Comparison of ENCODE assay signal across 7 mouse cellular contexts in the genomic region with DNA sequence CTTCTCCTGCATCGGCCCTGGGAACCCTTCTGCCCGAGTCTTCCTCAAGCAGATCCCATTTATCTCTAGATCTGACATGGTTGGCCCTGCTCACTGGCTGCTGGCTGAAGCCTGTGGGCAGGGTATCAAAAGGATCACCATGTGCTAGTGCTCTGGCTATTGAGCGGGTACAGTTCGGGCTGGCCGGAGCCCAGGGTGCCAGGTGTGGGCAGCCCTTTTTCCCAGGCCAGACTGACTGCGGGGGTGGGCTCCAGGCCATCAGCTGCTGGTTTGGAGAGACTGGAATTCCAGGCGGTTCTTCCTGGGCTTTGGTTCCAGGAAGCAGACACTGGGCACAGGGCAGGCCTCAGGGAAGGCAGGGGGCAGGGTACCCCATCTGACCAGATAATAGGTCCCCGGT. TPM values are rescaled to one million over a fixed set of nuclear protein-coding genes. Genes with fewer than 3 reads are reported as not detected.
DNase-seq lines count a peak whose midpoint lies in the region; ATAC-seq and TF ChIP-seq lines count a peak whose summit lies in the region.

No protein-coding gene starts in this region.

- no peak for ATAC-seq in liver, embryonic 11.5 days (replicated peaks; ENCODE audit: low FRiP score)
- no peak for ATAC-seq in lung, postnatal 0 days

- WGBS in liver, embryonic 11.5 days: 76% methylated on average over 8 of the region's 8 CpGs
- 74% methylated on average over 8 of the region's 8 CpGs for WGBS in lung, postnatal 0 days

- peaks cover 31% of the 10 kb centered on the region for H3K27me3 ChIP-seq in liver, embryonic 11.5 days (replicated peaks; ENCODE audit: control insufficient read depth, insufficient read depth, low read length)
- H3K27me3 ChIP-seq in lung, postnatal 0 days (replicated peaks; ENCODE audit: insufficient read depth, low read length): no peaks in the 10 kb centered on the region

- no peaks in the 10 kb centered on the region for H3K36me3 ChIP-seq in liver, embryonic 11.5 days (ENCODE audit: control insufficient read depth, insufficient read depth, low read length)
- peaks cover 17% of the 10 kb centered on the region for H3K36me3 ChIP-seq in lung, postnatal 0 days (ENCODE audit: insufficient read depth, low read length)

- TF ChIP-seq CTCF in lung, postnatal 0 days (IDR thresholded peaks at IDR 0.05): no peak

- DNase-seq in liver, embryonic 11.5 days (ENCODE audit: low spot score): no peak
- no peak for DNase-seq in liver
- DNase-seq in cerebellum, adult 8-10 months: peak; percentile 61
- DNase-seq in gastrocnemius, postnatal 36 days: peak; percentile 64 to 67
- DNase-seq in lung, postnatal 0 days (ENCODE audit: low spot score): no peak
- DNase-seq in thymus, postnatal 25 days: no peak
- DNase-seq in frontal cortex, postnatal 14 days (ENCODE audit: low spot score in 2 of 2): no peak

- no peak overlapping the region for H3K4me3 ChIP-seq in liver, embryonic 11.5 days (ENCODE audit: low read depth, low read length)
- no peak overlapping the region for H3K4me3 ChIP-seq in lung, postnatal 0 days (ENCODE audit: low read depth, low read length)

- H3K4me1 ChIP-seq in liver, embryonic 11.5 days (replicated peaks; ENCODE audit: control insufficient read depth, insufficient read depth, low read length): peaks cover 36% of the 10 kb centered on the region
- peaks cover 42% of the 10 kb centered on the region for H3K4me1 ChIP-seq in lung, postnatal 0 days (ENCODE audit: insufficient read depth, low read depth, low read length)

- H3K27ac ChIP-seq in liver, embryonic 11.5 days (ENCODE audit: low read depth, low read length): 0 out of 2 replicates have a peak overlapping the region, but pooled peaks have one; percentile 3
- H3K27ac ChIP-seq in lung, postnatal 0 days (ENCODE audit: low read length): peak overlapping the region; percentile 63

- TF ChIP-seq EP300 in lung, postnatal 0 days (IDR thresholded peaks at IDR 0.05): no peak

- H3K9ac ChIP-seq in liver, embryonic 11.5 days (ENCODE audit: low read depth, low read length): no peak overlapping the region
- no peak overlapping the region for H3K9ac ChIP-seq in lung, postnatal 0 days (replicated peaks; ENCODE audit: low read depth)

- intact Hi-C loops in gastrocnemius, postnatal 36 days (cut with DNase I): no loop called here

- H3K9me3 ChIP-seq in liver, embryonic 11.5 days (ENCODE audit: control insufficient read depth, low read length): no peaks in the 10 kb centered on the region
- H3K9me3 ChIP-seq in lung, postnatal 0 days (ENCODE audit: low read length): no peaks in the 10 kb centered on the region

- H3K4me2 ChIP-seq in liver, embryonic 11.5 days: no peak overlapping the region
- no peak overlapping the region for H3K4me2 ChIP-seq in lung, postnatal 0 days (replicated peaks; ENCODE audit: low read depth, low read length)

RNA-seq across cellular contexts. Expression of gene Crip1, which starts 1.4 kb away (rescaled TPM):
- polyA plus RNA-seq in liver, embryonic 11.5 days (2014; fragmentation: Nextera tagmentation; extraction: Ambion mirVana): 148 and 150 TPM in 2 replicates
- 10 to 100 TPM; 73.5 to 88.6 TPM for total RNA-seq in gastrocnemius, postnatal 36 days (2021)
- polyA plus RNA-seq in lung, postnatal 0 days (2015; fragmentation: Nextera tagmentation; extraction: Ambion mirVana): 1,321 and 1,744 TPM in 2 replicates

RNA-seq across cellular contexts. Expression of gene Crip2, which starts 7.4 kb away (rescaled TPM):
- 80.6 and 86.9 TPM in 2 replicates for polyA plus RNA-seq in liver, embryonic 11.5 days (2014; fragmentation: Nextera tagmentation; extraction: Ambion mirVana)
- total RNA-seq in gastrocnemius, postnatal 36 days (2021): 10 to 100 TPM; 30.9 to 39.3 TPM
- polyA plus RNA-seq in lung, postnatal 0 days (2015; fragmentation: Nextera tagmentation; extraction: Ambion mirVana): 1,357 and 1,498 TPM in 2 replicates

RNA-seq across cellular contexts. Expression of gene Tedc1, which starts 8.7 kb away (rescaled TPM):
- 23.5 and 24.2 TPM in 2 replicates for polyA plus RNA-seq in liver, embryonic 11.5 days (2014; fragmentation: Nextera tagmentation; extraction: Ambion mirVana)
- under 1 TPM; 0.56 to 0.67 TPM for total RNA-seq in gastrocnemius, postnatal 36 days (2021)
- polyA plus RNA-seq in lung, postnatal 0 days (2015; fragmentation: Nextera tagmentation; extraction: Ambion mirVana): 2.5 and 2.6 TPM in 2 replicates

RNA-seq across cellular contexts. Expression of gene Tmem121, which starts 38.2 kb away (rescaled TPM):
- 1.1 and 2.0 TPM in 2 replicates for polyA plus RNA-seq in liver, embryonic 11.5 days (2014; fragmentation: Nextera tagmentation; extraction: Ambion mirVana)
- under 1 TPM; 0.15 TPM for total RNA-seq in gastrocnemius, postnatal 36 days (2021)
- polyA plus RNA-seq in lung, postnatal 0 days (2015; fragmentation: Nextera tagmentation; extraction: Ambion mirVana): 1.2 TPM in 2 replicates

RNA-seq across cellular contexts. Expression of gene Mta1, which starts 49.4 kb away (rescaled TPM):
- 17.7 and 19.2 TPM in 2 replicates for polyA plus RNA-seq in liver, embryonic 11.5 days (2014; fragmentation: Nextera tagmentation; extraction: Ambion mirVana)
- total RNA-seq in gastrocnemius, postnatal 36 days (2021): 10 to 100 TPM; 32.3 to 36.1 TPM
- polyA plus RNA-seq in lung, postnatal 0 days (2015; fragmentation: Nextera tagmentation; extraction: Ambion mirVana): 10.5 and 12.2 TPM in 2 replicates

Comparison
In these comparisons a context has a peak if more than half of its experiments do, and no peak if none do; other contexts are left out.
1. DNase-seq: peak in cerebellum, adult 8-10 months (single experiment) and gastrocnemius, postnatal 36 days (2 of 2); none in liver, embryonic 11.5 days (single experiment), liver (single experiment), lung, postnatal 0 days (single experiment), thymus, postnatal 25 days (single experiment) and frontal cortex, postnatal 14 days (0 of 2).
2. RNA of gene Crip2, which starts 7.4 kb away (polyA plus RNA-seq): 1,357 to 1,498 TPM in lung, postnatal 0 days; 80.6 to 86.9 TPM in liver, embryonic 11.5 days; every median in the first group is over 10 times any median in the second.